Mouse (Mus musculus): ENCODE measurements around the gene Zfp36l1.

- no peak for TF ChIP-seq CTCF (IDR thresholded peaks at IDR 0.05; ENCODE audit: extremely low read depth, insufficient read depth, insufficient read length, insufficient replicate concordance)
- TF ChIP-seq POLR2A (IDR thresholded peaks at IDR 0.05; ENCODE audit: low read depth, low read length) = no peak
These were observed 49.6 kb upstream of the Zfp36l1 start for GRCm38 (mm10) chr12:80162448-80162847.

Data from spleen, adult 2 months (tissue).